Mouse (Mus musculus): Measurements from ENCODE around the gene Sh3gl3.

- no peak for TF ChIP-seq CTCF (IDR thresholded peaks at IDR 0.05; ENCODE audit: extremely low read depth, insufficient read length, insufficient replicate concordance, low read depth, low read length)
- no peak for TF ChIP-seq POLR2A (IDR thresholded peaks at IDR 0.05; ENCODE audit: low read depth, low read length)
These were observed 62.7 kb downstream of the Sh3gl3 start for GRCm38 (mm10) chr7:82236152-82236898.

All from small intestine, adult 2 months (tissue).